Mouse (Mus musculus) heart, postnatal 0 days (tissue): ENCODE measurements around the gene Hps1. TPM values are rescaled to one million over a fixed set of nuclear protein-coding genes. Genes with fewer than 3 reads are reported as not detected.

ENCODE experiments used
- ATAC-seq: fragments of 200-750 bp; cut with Nextera tagmentation; 2 replicates; pipeline ENCODE4 v1.8.0; 2017; ENCODE audit warnings: low read depth, moderate number of reproducible peaks, moderate library complexity; ENCODE audit not compliant: insufficient read depth
- DNase-seq: peaks from one replicate; pipeline ENCODE4 v3.0.0-alpha.2; 2016; ENCODE audit warnings: low spot score
- H3K27ac ChIP-seq: fragments of 300-500 bp; sonication (generic); 2 replicates; pipeline ENCODE4 v1.5.1; 2014; ENCODE audit warnings: low read depth, mild to moderate bottlenecking
- H3K27me3 ChIP-seq: fragments of 300-500 bp; sonication (generic); 2 replicates; pipeline ENCODE4 v1.6.1; 2014; ENCODE audit warnings: low read length, mixed read lengths; ENCODE audit not compliant: control insufficient read depth, insufficient read depth
- H3K36me3 ChIP-seq: fragments of 300-500 bp; sonication (generic); replicated peaks from 2 replicates; pipeline ENCODE4 v1.6.1; 2014; ENCODE audit warnings: low read length, mixed read lengths; ENCODE audit not compliant: control insufficient read depth, insufficient read depth
- H3K4me1 ChIP-seq: fragments of 300-500 bp; sonication (generic); 2 replicates; pipeline ENCODE4 v1.6.1; 2014; ENCODE audit warnings: antibody characterized with exemption; ENCODE audit not compliant: control insufficient read depth, insufficient read depth
- H3K4me2 ChIP-seq: fragments of 300-500 bp; sonication (generic); 2 replicates; pipeline ENCODE4 v1.6.1; 2014; ENCODE audit warnings: low read depth, mild to moderate bottlenecking, low read length, moderate library complexity
- H3K4me3 ChIP-seq: fragments of 300-500 bp; sonication (generic); 2 replicates; pipeline ENCODE4 v1.5.1; 2014; ENCODE audit warnings: low read depth, low read length
- H3K9ac ChIP-seq: fragments of 300-500 bp; sonication (generic); replicated peaks from 2 replicates; pipeline ENCODE4 v1.6.1; 2014; ENCODE audit warnings: low read depth, low read length, mixed read lengths
- H3K9me3 ChIP-seq: fragments of 300-500 bp; sonication (generic); replicated peaks from 2 replicates; pipeline ENCODE4 v1.6.1; 2016; ENCODE audit warnings: low read length; ENCODE audit not compliant: control insufficient read depth
- CTCF ChIP-seq: IDR thresholded peaks from 2 replicates; pipeline ENCODE4 v1.5.1; 2016; ENCODE audit warnings: antibody characterized with exemption, control low read depth, low read depth
- EP300 ChIP-seq: IDR thresholded peaks from 2 replicates; pipeline ENCODE4 v1.6.1; 2016; ENCODE audit warnings: antibody characterized with exemption, low read depth
- WGBS: fragments of 180-500 bp; shearing (Covaris S2); extraction: QIAGEN DNeasy Blood & Tissue Kit; methylation state at CpG from one replicate; pipeline ENCODE4 v1.1.7; 2014; 5-methylcytosine and 5-hydroxymethylcytosine counted together
- polyA plus RNA-seq: library from polyadenylated mRNA; unstranded; fragments of >200 nt; fragmentation: Nextera tagmentation; extraction: Ambion mirVana; gene quantifications from 2 replicates; pipeline ENCODE4 v1.2.1, GENCODE M21; 2015
- total RNA-seq: library from RNA; depleted of rRNA; stranded (reverse); fragments of >200 nt; gene quantifications from 2 replicates; pipeline ENCODE4 v1.2.3, GENCODE M21; 2014; ENCODE audit warnings: low replicate concordance; rRNA removed

The Hps1 gene
- 6.6 and 9.4 TPM in 2 replicates for total RNA-seq
- 2.4 and 3.2 TPM in 2 replicates for polyA plus RNA-seq

DNA sequence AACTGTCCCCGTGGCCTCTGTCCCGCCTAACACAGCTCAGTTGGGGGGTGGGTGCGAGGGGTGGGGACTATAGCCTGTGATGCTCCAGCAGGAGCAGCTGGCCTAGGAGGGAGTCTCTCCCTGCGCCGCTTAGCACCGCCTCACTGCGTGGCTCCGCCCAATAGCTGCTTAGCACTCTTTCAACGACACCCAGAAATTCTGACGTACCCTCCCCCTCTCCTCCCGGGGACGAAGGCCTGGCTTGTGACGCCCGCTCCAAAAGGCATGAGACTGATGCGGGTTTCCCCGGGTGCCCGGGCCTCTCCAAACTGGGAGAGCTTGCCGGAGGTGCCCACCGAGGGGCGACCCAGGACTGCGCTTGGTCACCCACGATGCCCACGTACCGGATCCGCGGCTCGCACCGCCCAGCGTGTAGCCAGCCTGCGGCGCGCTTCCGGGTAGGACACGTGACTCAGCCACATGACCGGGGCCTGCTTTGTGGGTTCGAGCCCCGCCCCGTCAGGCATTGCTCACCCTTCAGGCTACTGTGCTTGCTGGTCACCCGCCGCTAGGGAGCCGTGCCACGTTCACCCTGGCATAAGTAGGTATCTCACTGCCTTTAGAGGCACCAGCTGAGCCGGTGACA is at the start of gene Hps1:
Gene Hps1 (minus strand): TSS at position 448 of the 625 bp plus-strand sequence.
- Histone ChIP-seq H3K4me3 (peak within 1 kb of the TSS; percentile 67), H3K4me2 (peak within 1 kb of the TSS; percentile 79), H3K9me3 (no peaks in the 10 kb centered on the region), H3K4me1 (peaks cover 4% of the 10 kb centered on the region; the same call in 1 of the 2 replicates), H3K27me3 (no peaks in the 10 kb centered on the region), H3K36me3 (no peaks in the 10 kb centered on the region; the same call in 1 of the 2 replicates), H3K27ac (peak within 1 kb of the TSS; percentile 74), H3K9ac (peak within 1 kb of the TSS; percentile 54)
- ATAC-seq (peak; percentile 97), DNase-seq (peak; percentile 87)
- TF ChIP-seq CTCF (no peak), EP300 (no peak)
- under 1% methylated on average over 43 of the region's 43 CpGs for WGBS

DNA sequence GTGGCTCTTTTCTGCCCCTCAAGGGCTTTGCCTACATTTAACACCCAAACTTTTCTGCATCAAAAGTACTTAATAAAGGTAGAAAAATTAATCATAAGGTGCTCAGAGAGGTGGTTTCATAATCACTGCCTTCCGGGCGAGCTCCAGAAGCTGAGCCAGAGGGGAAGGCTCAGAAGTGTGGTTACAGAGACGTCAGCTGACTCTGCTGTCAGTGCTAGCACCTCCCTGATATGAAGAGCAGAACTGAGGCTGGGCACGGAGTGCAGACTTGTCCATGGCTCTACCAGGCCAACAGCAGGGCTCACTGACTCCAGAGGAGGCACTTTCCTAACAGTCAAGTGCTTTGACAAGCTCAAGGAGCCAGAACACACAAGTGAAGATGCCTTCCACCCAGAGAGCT is 49.4 kb upstream of the Hps1 start:
- H3K9me3 ChIP-seq = no peaks in the 10 kb centered on the region
- ATAC-seq (no peak), DNase-seq (no peak)
- no peaks in the 10 kb centered on the region for H3K4me1 ChIP-seq
- TF ChIP-seq CTCF (no peak), EP300 (no peak)
- H3K36me3 ChIP-seq = no peaks in the 10 kb centered on the region
- H3K27ac ChIP-seq = no peak overlapping the region
- H3K27me3 ChIP-seq = no peaks in the 10 kb centered on the region
- H3K9ac ChIP-seq = no peak overlapping the region
- 17% methylated on average over 4 of the region's 4 CpGs for WGBS
- H3K4me2 ChIP-seq = no peak overlapping the region
- no peak overlapping the region for H3K4me3 ChIP-seq

DNA sequence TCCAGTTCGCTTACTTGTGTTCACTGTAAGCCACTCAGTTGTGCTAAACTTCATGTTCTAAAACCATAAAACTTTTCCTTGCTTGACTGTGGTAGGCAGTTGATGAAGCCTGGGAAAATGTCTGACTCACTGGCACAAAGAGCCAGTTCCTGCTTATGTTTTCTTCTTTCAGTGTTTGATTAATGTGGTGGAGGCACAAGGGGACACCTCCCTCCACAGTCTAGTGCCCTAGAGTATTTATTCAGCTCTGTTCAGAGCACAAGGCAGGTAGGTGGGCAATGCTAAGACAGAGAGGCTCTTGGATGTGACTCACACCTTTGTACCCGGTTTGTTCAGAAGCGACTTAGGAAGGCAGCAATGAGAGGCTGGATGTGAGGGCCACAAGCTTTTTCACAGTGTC is 48.1 kb upstream of the Hps1 start:
- Histone ChIP-seq H3K4me1 (no peaks in the 10 kb centered on the region), H3K36me3 (no peaks in the 10 kb centered on the region), H3K9me3 (no peaks in the 10 kb centered on the region), H3K9ac (no peak overlapping the region), H3K27me3 (no peaks in the 10 kb centered on the region), H3K4me3 (no peak overlapping the region), H3K27ac (no peak overlapping the region), H3K4me2 (no peak overlapping the region)
- ATAC-seq (no peak), DNase-seq (no peak)
- WGBS = 78% methylated on average over 3 of the region's 3 CpGs
- TF ChIP-seq EP300 = no peak
- TF ChIP-seq CTCF = no peak

DNA sequence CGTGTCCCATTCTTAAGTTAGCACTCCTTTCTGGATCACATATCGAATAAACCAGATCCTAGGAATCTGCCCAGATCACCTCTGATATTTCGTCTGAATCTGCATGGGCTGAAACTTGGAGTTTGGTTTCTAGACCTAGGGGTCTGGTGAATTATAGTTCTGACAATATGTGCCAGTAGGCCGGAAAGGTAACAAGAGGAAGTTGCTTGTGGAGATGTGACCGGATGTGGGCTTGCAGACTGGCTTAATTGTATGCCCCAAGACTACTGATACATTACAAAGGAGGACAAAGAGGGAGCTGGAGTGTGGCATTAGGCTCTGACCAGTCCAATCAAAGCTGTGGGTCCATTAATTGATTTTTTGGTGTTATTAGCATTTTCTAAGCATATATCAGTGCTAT is 40.3 kb upstream of the Hps1 start:
- Histone ChIP-seq H3K4me3 (no peak overlapping the region), H3K4me2 (no peak overlapping the region), H3K9ac (no peak overlapping the region), H3K27ac (no peak overlapping the region), H3K4me1 (no peaks in the 10 kb centered on the region), H3K27me3 (no peaks in the 10 kb centered on the region), H3K9me3 (no peaks in the 10 kb centered on the region), H3K36me3 (no peaks in the 10 kb centered on the region)
- DNase-seq (no peak), ATAC-seq (no peak)
- WGBS = 81% methylated on average over 5 of the region's 5 CpGs
- no peak for TF ChIP-seq EP300
- TF ChIP-seq CTCF = no peak

DNA sequence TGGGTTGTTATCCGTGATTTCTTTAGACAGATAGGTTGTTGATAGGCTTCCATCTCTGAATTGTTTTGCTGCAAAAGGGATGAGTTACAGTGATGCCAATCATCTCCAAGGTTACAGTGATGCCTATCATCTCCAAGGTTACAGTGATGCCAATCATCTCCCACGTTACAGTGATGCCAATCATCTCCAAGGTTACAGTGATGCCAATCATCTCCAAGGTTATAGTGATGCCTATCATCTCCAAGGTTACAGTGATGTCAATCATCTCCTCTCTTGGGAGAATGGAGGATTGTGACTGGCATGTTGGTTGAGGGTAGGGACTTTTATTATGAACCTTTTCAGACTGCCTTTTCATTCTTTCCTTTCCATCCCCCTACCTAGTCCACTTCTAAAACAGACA is 38.0 kb upstream of the Hps1 start:
- Histone ChIP-seq H3K4me2 (no peak overlapping the region), H3K9ac (no peak overlapping the region), H3K27me3 (no peaks in the 10 kb centered on the region), H3K27ac (no peak overlapping the region), H3K9me3 (no peaks in the 10 kb centered on the region), H3K36me3 (no peaks in the 10 kb centered on the region), H3K4me1 (no peaks in the 10 kb centered on the region), H3K4me3 (no peak overlapping the region)
- 74% methylated on average over 2 of the region's 2 CpGs for WGBS
- TF ChIP-seq EP300 (no peak), CTCF (no peak)
- DNase-seq = no peak
- no peak for ATAC-seq

DNA sequence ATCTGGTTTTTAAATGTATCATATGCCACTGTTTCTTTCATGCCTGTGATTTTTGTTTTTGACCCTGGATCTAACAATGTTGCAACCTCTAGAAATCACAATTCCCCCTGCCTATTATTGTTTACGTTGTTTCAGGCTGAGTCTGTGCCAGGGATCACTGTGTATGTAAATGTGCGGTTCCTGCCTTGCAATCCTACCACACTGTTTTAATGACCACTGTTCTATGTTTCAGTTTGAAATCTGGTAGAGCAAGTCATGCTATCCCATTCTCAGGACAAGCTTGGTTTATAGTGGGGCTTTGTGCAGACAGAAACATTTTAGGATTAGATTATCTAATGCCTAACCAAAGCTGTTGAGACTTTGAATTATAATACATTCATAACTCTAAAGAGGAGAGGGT is 36.5 kb upstream of the Hps1 start:
- no peak for DNase-seq
- Histone ChIP-seq H3K4me3 (no peak overlapping the region), H3K9me3 (no peaks in the 10 kb centered on the region), H3K4me1 (no peaks in the 10 kb centered on the region), H3K27me3 (no peaks in the 10 kb centered on the region), H3K27ac (no peak overlapping the region), H3K4me2 (no peak overlapping the region), H3K9ac (no peak overlapping the region), H3K36me3 (no peaks in the 10 kb centered on the region)
- TF ChIP-seq EP300 (no peak), CTCF (no peak)
- WGBS = 84% methylated on average over 2 of the region's 2 CpGs
- ATAC-seq = no peak
